Mouse (Mus musculus): ENCODE measurements around the gene Cox8c. TPM values are rescaled to one million over a fixed set of nuclear protein-coding genes. Genes with fewer than 3 reads are reported as not detected.

The Cox8c gene
- polyA plus RNA-seq, 1 experiment from 2014 or later: not detected

DNA sequence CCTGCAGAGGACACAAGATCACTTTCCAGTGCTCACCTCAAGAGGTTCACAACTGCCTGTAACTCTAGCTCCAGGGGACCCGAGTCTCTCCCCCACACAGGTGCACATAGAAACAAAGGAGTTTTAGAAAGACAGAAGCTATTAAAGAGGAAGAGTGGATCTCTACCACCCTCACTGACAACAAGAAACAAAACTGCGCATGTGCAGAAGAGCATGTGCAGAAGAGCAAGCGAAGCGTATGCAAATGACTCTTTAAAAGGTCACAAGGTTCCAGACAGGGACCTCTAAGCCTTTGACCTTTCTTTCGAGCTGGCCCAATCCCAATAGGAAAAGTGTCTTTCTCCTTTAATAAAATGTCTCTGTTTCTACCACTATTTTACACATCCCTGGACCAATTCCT, 10.5 kb upstream of the Cox8c start:
- Histone ChIP-seq H3K27ac (ENCODE audit: low read length) (no peak overlapping the region), H3K9me3 (ENCODE audit: control insufficient read depth, low read length) (no peaks in the 10 kb centered on the region), H3K27me3 (replicated peaks; ENCODE audit: control insufficient read depth, insufficient read depth, low read length) (no peaks in the 10 kb centered on the region), H3K9ac (ENCODE audit: low read depth, low read length) (no peak overlapping the region), H3K36me3 (ENCODE audit: control insufficient read depth, insufficient read depth, low read length) (no peaks in the 10 kb centered on the region), H3K4me2 (ENCODE audit: low read depth, low read length) (no peak overlapping the region), H3K4me1 (ENCODE audit: control insufficient read depth, insufficient read depth, low read length) (no peaks in the 10 kb centered on the region), H3K4me3 (ENCODE audit: low read length) (no peak overlapping the region)
- no peak for ATAC-seq
- WGBS: 73% methylated on average over 5 of the region's 5 CpGs

DNA sequence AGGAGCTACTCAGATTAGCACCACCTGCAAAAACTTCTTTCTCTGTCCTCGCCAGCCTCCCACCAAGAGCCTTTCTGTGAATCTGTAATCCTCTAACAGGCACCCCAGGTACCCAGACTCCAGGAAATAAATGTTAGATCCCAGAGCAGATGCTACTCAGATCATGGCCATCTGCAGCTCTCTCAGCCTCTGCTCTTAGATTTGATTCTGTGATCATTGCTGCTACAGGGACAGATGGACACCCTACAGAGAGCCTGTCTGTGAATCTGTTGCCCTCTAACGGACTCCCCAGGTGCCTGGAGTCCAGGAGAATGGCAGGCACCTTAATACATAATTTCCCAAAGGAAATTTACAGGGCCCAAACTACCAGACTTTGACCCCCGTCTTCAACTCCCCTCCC, 9.1 kb downstream of the Cox8c start:
- Histone ChIP-seq H3K27me3 (replicated peaks; ENCODE audit: control insufficient read depth, insufficient read depth, low read length) (no peaks in the 10 kb centered on the region), H3K4me2 (ENCODE audit: low read depth, low read length) (no peak overlapping the region), H3K27ac (ENCODE audit: low read length) (no peak overlapping the region), H3K4me3 (ENCODE audit: low read length) (no peak overlapping the region), H3K4me1 (ENCODE audit: control insufficient read depth, insufficient read depth, low read length) (no peaks in the 10 kb centered on the region), H3K9me3 (ENCODE audit: control insufficient read depth, low read length) (no peaks in the 10 kb centered on the region), H3K36me3 (ENCODE audit: control insufficient read depth, insufficient read depth, low read length) (no peaks in the 10 kb centered on the region), H3K9ac (ENCODE audit: low read depth, low read length) (no peak overlapping the region)
- ATAC-seq: no peak
- whole genome bisulfite sequencing: 44% methylated on average over 3 of the region's 3 CpGs

DNA sequence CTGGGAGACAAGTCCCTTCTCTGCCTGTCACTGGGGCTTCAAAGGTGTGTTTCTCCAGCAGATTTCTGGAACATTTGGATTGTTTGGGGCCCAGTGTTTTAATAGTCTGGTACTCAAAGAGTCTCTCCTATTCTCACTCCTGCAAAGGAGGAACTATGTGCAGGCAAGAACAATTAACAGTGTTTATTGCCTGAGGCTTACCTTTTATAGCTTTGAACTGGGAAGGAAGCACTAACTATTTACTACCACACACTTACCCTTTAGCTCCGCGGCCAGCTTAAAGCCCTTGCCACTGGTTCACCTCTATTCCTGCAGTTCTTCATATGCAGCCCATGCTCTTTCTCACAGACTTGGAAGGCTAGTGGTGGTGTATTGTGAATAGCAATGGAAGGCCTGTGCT, 17.0 kb downstream of the Cox8c start:
- H3K4me1 ChIP-seq (ENCODE audit: control insufficient read depth, insufficient read depth, low read length): 0 out of 2 replicates have a peak, but pooled peaks cover 3% of the 10 kb centered on the region
- H3K9me3 ChIP-seq (ENCODE audit: control insufficient read depth, low read length): no peaks in the 10 kb centered on the region
- 51% methylated on average over 2 of the region's 2 CpGs for WGBS
- no peaks in the 10 kb centered on the region for H3K36me3 ChIP-seq (ENCODE audit: control insufficient read depth, insufficient read depth, low read length)
- no peaks in the 10 kb centered on the region for H3K27me3 ChIP-seq (replicated peaks; ENCODE audit: control insufficient read depth, insufficient read depth, low read length)
- no peak overlapping the region for H3K27ac ChIP-seq (ENCODE audit: low read length)
- H3K4me3 ChIP-seq (ENCODE audit: low read length): no peak overlapping the region
- ATAC-seq: peak; percentile 74
- no peak overlapping the region for H3K9ac ChIP-seq (ENCODE audit: low read depth, low read length)
- H3K4me2 ChIP-seq (ENCODE audit: low read depth, low read length): no peak overlapping the region

DNA sequence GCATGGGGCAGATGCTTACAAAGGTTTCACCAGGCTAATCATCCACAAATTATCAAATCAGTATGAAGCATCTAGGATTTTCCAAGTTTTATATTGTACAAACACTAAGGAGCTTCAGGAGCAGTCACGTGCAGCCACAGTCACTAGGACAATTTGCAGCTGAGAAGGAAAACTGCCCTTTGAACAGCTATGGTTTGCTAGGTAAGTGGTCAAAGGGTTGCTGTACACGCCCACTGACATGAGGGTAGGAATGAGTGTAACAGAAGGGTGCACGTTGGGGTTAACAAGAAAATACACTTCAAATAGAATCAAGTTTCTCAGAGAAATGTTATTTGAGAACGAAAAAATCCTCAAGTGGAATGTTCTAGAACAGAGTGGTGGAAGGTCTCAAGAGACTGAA, 30.6 kb downstream of the Cox8c start:
- peak; percentile 60; the same call in 1 of the 2 replicates for ATAC-seq
- 55% methylated on average over 4 of the region's 4 CpGs for WGBS
- Histone ChIP-seq H3K4me1 (ENCODE audit: control insufficient read depth, insufficient read depth, low read length) (no peaks in the 10 kb centered on the region), H3K9me3 (ENCODE audit: control insufficient read depth, low read length) (no peaks in the 10 kb centered on the region), H3K9ac (ENCODE audit: low read depth, low read length) (no peak overlapping the region), H3K4me3 (ENCODE audit: low read length) (no peak overlapping the region), H3K27me3 (replicated peaks; ENCODE audit: control insufficient read depth, insufficient read depth, low read length) (no peaks in the 10 kb centered on the region), H3K4me2 (ENCODE audit: low read depth, low read length) (no peak overlapping the region), H3K36me3 (ENCODE audit: control insufficient read depth, insufficient read depth, low read length) (no peaks in the 10 kb centered on the region), H3K27ac (ENCODE audit: low read length) (no peak overlapping the region)

DNA sequence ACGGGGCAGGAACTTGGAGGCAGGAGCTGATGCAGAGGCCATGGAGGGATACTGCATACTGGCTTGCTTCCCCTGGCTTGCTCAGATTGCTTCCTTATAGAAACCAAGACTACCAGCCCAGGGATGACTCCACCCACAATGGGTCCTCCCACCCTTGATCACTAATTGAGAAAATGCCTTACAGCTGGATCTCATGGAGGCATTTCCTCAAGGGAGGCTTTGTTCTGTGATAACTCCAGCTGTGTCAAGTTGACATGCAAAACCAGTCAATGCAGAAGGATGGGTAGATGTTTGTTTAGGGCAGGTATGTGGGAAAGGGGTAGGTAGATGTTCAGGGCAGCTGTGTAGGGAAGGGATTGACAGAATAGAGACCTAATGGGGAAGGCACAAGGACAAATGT, 31.2 kb downstream of the Cox8c start:
- Histone ChIP-seq H3K4me3 (ENCODE audit: low read length) (no peak overlapping the region), H3K36me3 (ENCODE audit: control insufficient read depth, insufficient read depth, low read length) (no peaks in the 10 kb centered on the region), H3K9ac (ENCODE audit: low read depth, low read length) (no peak overlapping the region), H3K4me2 (ENCODE audit: low read depth, low read length) (no peak overlapping the region), H3K27ac (ENCODE audit: low read length) (no peak overlapping the region), H3K9me3 (ENCODE audit: control insufficient read depth, low read length) (no peaks in the 10 kb centered on the region), H3K4me1 (ENCODE audit: control insufficient read depth, insufficient read depth, low read length) (no peaks in the 10 kb centered on the region), H3K27me3 (replicated peaks; ENCODE audit: control insufficient read depth, insufficient read depth, low read length) (no peaks in the 10 kb centered on the region)
- ATAC-seq: no peak
- WGBS: 70% methylated on average over 1 of the region's 1 CpGs

DNA sequence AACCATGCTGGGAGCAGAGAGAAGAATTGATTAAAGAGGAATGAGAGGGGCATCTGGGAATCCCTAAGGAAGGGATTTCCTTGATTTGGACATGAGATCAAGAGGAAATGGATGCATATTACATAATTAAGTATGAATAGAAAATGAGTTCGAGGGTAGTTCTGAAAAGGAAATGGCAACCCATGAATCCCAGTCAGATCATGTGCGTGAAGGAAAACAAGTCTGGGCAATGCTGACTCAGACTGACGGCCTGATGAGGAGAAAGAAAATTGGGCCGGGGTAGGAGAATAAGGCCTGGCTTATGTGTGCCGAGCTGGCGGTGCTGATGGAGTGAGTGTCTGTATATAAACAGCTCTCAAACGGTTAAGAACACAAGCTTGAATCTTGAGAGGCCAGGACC, 31.7 kb downstream of the Cox8c start:
- H3K4me2 ChIP-seq (ENCODE audit: low read depth, low read length): no peak overlapping the region
- WGBS: 82% methylated on average over 7 of the region's 7 CpGs
- no peak overlapping the region for H3K4me3 ChIP-seq (ENCODE audit: low read length)
- no peaks in the 10 kb centered on the region for H3K4me1 ChIP-seq (ENCODE audit: control insufficient read depth, insufficient read depth, low read length)
- H3K9me3 ChIP-seq (ENCODE audit: control insufficient read depth, low read length): no peaks in the 10 kb centered on the region
- ATAC-seq: no peak
- H3K27me3 ChIP-seq (replicated peaks; ENCODE audit: control insufficient read depth, insufficient read depth, low read length): no peaks in the 10 kb centered on the region
- no peak overlapping the region for H3K9ac ChIP-seq (ENCODE audit: low read depth, low read length)
- no peak overlapping the region for H3K27ac ChIP-seq (ENCODE audit: low read length)
- no peaks in the 10 kb centered on the region for H3K36me3 ChIP-seq (ENCODE audit: control insufficient read depth, insufficient read depth, low read length)

DNA sequence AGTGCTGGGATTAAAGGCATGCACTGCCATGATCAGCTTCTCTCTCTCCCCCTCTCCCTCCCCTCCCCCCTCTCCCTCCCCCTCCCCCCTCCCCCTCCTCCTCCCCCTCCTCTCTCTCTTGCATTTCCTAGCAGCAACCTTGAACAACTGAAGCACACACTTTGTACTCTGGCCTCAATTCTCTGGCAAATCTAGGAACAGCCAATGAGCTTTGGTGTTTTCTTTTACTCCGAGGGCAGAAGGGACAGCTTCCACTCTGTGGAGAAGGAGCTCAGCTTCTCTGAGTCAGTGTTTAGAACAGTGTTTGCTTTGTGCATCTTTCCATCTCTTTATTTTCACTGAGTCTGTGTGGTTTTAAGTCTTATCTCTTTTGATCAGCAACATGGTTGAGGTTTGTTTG, 36.8 kb downstream of the Cox8c start:
- no peaks in the 10 kb centered on the region for H3K27me3 ChIP-seq (replicated peaks; ENCODE audit: control insufficient read depth, insufficient read depth, low read length)
- H3K4me2 ChIP-seq (ENCODE audit: low read depth, low read length): no peak overlapping the region
- H3K36me3 ChIP-seq (ENCODE audit: control insufficient read depth, insufficient read depth, low read length): no peaks in the 10 kb centered on the region
- no peaks in the 10 kb centered on the region for H3K4me1 ChIP-seq (ENCODE audit: control insufficient read depth, insufficient read depth, low read length)
- H3K9ac ChIP-seq (ENCODE audit: low read depth, low read length): no peak overlapping the region
- no peak overlapping the region for H3K27ac ChIP-seq (ENCODE audit: low read length)
- ATAC-seq: 0 out of 2 replicates have a peak, but pooled peaks have one; percentile 48
- no peak overlapping the region for H3K4me3 ChIP-seq (ENCODE audit: low read length)
- 26% methylated on average over 1 of the region's 1 CpGs for WGBS
- H3K9me3 ChIP-seq (ENCODE audit: control insufficient read depth, low read length): no peaks in the 10 kb centered on the region

DNA sequence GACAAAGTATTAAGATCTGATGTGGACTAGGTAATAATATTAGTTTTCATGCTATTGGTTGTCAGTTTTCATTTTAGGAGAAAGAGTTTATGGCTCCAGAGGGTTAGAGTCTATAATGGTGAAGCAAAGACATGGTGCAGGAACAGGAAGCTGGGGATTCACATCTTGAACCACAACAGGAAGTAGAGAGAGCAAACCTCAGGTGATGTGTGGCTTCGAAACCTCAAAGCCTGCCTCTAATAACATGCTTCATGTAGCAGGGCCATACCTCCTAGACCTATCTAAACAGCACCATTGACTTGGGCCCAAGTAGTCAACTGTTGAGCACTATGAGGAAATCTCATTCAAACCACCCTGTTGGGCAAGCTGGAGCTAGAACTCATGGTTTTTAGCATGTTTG, 46.5 kb downstream of the Cox8c start:
- no peaks in the 10 kb centered on the region for H3K9me3 ChIP-seq (ENCODE audit: control insufficient read depth, low read length)
- H3K36me3 ChIP-seq (ENCODE audit: control insufficient read depth, insufficient read depth, low read length): no peaks in the 10 kb centered on the region
- no peak for ATAC-seq
- H3K27me3 ChIP-seq (replicated peaks; ENCODE audit: control insufficient read depth, insufficient read depth, low read length): peaks cover 11% of the 10 kb centered on the region
- H3K4me1 ChIP-seq (ENCODE audit: control insufficient read depth, insufficient read depth, low read length): peaks cover 11% of the 10 kb centered on the region
- no peak overlapping the region for H3K27ac ChIP-seq (ENCODE audit: low read length)
- 86% methylated on average over 1 of the region's 1 CpGs for WGBS
- H3K9ac ChIP-seq (ENCODE audit: low read depth, low read length): no peak overlapping the region
- H3K4me3 ChIP-seq (ENCODE audit: low read length): no peak overlapping the region
- H3K4me2 ChIP-seq (ENCODE audit: low read depth, low read length): no peak overlapping the region

DNA sequence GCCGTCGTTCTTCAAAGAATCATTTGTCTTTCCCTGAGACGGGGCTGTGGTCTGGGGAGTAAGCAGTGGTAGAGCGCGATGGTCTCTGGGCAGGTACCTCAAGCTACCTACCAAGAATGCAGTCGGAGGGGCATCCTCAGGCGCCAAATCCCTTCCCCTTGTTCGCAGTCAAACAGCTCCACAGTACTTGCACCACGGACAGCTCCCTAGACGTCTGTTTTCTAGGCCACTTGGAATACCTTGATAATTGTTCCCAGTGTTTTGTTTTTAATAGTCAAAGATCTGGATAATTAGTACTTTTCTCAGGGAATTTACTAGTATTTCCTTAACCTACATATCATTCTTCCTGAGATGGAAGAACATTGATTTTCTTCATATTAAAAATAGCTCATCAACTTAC, 48.7 kb downstream of the Cox8c start:
- Histone ChIP-seq H3K9me3 (ENCODE audit: control insufficient read depth, low read length) (no peaks in the 10 kb centered on the region), H3K4me1 (ENCODE audit: control insufficient read depth, insufficient read depth, low read length) (peaks cover 11% of the 10 kb centered on the region), H3K4me3 (ENCODE audit: low read length) (no peak overlapping the region), H3K4me2 (ENCODE audit: low read depth, low read length) (no peak overlapping the region), H3K27ac (ENCODE audit: low read length) (no peak overlapping the region), H3K27me3 (replicated peaks; ENCODE audit: control insufficient read depth, insufficient read depth, low read length) (peaks cover 11% of the 10 kb centered on the region), H3K36me3 (ENCODE audit: control insufficient read depth, insufficient read depth, low read length) (no peaks in the 10 kb centered on the region), H3K9ac (ENCODE audit: low read depth, low read length) (no peak overlapping the region)
- WGBS: 18% methylated on average over 10 of the region's 10 CpGs
- ATAC-seq: no peak

DNA sequence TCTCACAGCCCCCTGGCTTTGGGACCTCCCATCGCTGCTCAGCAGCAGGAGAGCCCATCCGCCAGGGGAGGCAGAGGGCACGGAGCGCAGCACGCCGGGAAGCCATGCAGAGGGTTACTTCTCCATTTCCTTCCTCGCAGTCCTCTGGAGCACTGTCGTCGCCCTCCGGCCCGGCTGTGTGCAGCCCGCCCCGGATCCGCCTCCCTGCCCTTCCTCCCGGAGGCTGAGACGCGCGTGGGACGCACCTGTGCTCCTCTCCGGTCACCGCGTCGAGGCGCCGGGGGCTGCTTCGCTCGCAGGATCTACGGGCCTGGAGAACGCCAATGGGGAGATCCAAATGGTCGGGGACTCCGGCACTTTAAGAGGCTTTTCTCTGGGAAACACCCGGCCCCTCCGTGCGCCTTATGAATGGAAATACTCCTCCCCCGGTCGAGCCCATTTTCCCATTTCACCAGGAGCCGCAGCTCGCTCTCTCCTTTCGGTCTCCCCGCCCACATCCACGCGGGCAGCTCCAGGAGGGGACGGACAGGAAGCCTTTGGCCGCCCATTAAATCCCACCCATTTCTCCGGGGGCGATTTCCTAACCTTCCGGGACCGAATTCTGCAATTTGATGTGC, 49.8 kb downstream of the Cox8c start, which contains the start of gene Unc79:
Unc79 (plus strand) TSS at position 82 of the 617 bp plus-strand sequence.
- Histone ChIP-seq H3K4me1 (ENCODE audit: control insufficient read depth, insufficient read depth, low read length) (peaks cover 11% of the 10 kb centered on the region), H3K9ac (ENCODE audit: low read depth, low read length) (peak within 1 kb of the TSS; percentile 43; the same call in 1 of the 2 replicates), H3K4me3 (ENCODE audit: low read length) (peak within 1 kb of the TSS; percentile 56), H3K36me3 (ENCODE audit: control insufficient read depth, insufficient read depth, low read length) (no peaks in the 10 kb centered on the region), H3K27ac (ENCODE audit: low read length) (no peak within 1 kb of the TSS), H3K4me2 (ENCODE audit: low read depth, low read length) (peak within 1 kb of the TSS; percentile 91), H3K9me3 (ENCODE audit: control insufficient read depth, low read length) (no peaks in the 10 kb centered on the region), H3K27me3 (replicated peaks; ENCODE audit: control insufficient read depth, insufficient read depth, low read length) (peaks cover 11% of the 10 kb centered on the region)
- ATAC-seq: peak; percentile 77
- WGBS: under 1% methylated on average over 48 of the region's 48 CpGs

Data from intestine, embryonic 16.5 days (tissue).